Mouse (Mus musculus) G1E-ER4 (cell line): ENCODE results near the gene Orc1. TPM values are rescaled to one million over a fixed set of nuclear protein-coding genes. Genes with fewer than 3 reads are reported as not detected.

Experiments
- GATA1 ChIP-seq: IDR thresholded peaks from one replicate; pipeline ENCODE4 v1.8.0; 2012; ENCODE audit warnings: low read length, inconsistent platforms
- polyA plus RNA-seq: library from polyadenylated mRNA; stranded (reverse); fragments of >175 nt; gene quantifications from 2 replicates; pipeline ENCODE4 v1.2.3, GENCODE M21; 2012

Gene Orc1
- polyA plus RNA-seq: 14.8 and 19.8 TPM in 2 replicates

- TF ChIP-seq GATA1: no peak
Measured at GRCm38 (mm10) chr4:108578840-108579742, at the start of gene Orc1, which contains the start of gene Prpf38a. Orc1 (plus strand) TSS chr4:108579423. Prpf38a (minus strand) TSS chr4:108579336.

- no peak for TF ChIP-seq GATA1
Measured at GRCm38 (mm10) chr4:108539701-108540100, 39.5 kb upstream of the Orc1 start.

- no peak for TF ChIP-seq GATA1
Measured at GRCm38 (mm10) chr4:108565026-108565425, 14.2 kb upstream of the Orc1 start.

DNA sequence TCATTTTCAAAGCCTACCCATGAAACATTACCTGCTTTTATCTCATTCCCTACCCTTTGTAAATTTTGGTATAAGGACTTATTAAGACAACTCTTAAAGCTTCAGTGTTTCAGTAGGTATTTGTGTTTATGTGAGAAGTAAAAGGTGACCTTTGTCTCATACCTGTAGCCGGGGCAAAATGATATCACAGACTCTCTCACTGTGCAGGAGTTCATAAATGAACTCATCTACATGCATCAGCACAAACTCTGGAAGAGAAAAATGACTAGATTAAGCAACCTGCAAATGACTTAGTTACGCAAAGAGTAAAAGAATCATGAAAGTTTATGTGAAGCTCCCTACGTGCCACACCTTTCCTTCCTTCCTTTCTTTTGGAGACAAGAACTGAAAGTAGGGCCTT lies 6.6 kb upstream of the Orc1 start:
- no peak for TF ChIP-seq GATA1

DNA sequence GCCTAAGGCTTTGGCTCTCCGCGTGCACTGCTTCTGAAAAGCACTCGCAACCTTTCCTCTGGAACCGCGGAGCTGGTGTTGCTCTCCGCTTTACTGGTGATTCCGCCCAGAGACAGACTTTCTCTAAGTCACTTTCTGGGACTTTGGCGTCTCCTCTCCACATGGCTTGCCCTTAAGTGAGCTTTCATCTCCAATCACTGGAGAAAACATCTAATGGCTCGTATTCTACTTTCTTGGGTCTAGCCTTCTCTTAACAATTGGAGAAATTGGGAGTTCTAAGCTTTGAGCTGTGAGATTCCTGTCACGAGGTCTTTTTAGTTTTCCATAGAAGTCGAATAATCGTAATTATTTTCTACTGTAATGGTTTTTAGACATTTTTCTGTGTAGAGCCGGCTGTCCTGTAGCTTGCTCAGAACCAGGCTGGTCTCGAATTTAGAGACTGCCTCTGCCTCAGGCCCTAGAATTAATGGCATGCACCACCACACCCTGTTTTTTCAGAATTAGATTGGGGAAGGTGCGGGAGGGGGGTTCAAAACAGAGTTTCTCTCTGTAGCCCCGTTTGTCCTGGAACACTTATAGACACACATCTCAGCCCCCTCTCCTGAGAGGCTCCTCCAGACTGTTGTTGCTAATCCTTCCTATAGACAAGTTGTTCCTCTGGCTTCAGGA lies 654 bp downstream of the Orc1 start:
- no peak for TF ChIP-seq GATA1

DNA sequence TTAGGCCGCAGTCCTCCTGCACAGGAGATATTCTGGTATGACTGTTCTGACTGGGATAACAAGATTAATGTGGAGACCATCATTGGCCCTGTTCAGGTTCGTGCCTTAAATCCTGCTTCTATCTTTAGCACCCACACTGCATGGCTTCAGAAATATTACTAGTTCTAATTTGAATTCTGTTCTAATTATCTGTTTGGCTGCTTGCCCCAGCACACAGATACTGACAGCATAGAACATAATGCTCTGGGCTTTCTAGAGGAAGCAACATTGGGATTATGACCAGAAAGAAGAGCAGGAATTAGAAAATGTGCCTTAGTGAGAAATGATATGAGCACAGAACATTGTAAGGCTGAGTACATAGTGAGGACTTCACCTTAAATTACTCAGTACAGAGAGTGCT lies 14.2 kb downstream of the Orc1 start:
- TF ChIP-seq GATA1: no peak

- no peak for TF ChIP-seq GATA1
Measured at GRCm38 (mm10) chr4:108595785-108596184, 16.6 kb downstream of the Orc1 start.

DNA sequence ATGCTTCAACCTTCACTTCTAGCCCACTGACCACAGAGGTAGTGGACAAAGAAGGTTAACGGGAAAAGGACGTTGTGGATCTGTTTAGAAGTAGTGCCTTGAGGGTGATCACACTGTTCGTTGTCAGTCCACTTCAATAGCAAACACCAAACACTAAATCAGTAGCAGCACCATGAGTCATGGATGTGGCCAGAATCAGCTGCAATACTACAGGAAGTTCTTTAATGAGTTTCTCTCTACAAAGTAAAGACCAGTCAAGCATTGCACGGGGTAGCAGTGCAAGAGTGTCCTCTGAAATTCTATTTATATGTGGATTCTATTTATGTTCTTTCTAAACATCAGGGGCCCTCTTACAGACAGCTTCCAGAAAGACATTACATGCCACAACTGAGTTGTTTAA lies 19.1 kb downstream of the Orc1 start:
- TF ChIP-seq GATA1: no peak

- TF ChIP-seq GATA1: no peak
Measured at GRCm38 (mm10) chr4:108601870-108602269, 22.6 kb downstream of the Orc1 start.

GRCm38 (mm10) chr4:108608651-108609050 lies 29.4 kb downstream of the Orc1 start:
- TF ChIP-seq GATA1: no peak

DNA sequence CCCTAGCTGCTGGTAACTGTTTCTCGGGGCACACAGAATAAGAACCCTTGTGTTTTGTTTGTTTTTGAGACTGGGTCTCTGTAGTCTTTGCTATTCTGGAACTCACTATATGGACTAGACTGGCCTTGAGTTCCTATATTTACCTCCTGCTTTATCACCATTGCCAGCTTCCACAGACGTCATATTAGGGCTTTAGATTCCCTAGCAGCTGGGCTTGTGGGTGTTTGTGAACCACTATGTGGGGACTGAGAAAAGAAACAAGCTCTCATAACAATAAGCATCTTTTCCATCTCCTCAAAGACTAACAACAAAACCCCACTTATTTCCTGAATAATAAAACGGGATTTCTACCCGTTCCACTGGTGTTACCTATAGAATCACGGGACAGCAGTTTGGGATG lies 31.7 kb downstream of the Orc1 start:
- TF ChIP-seq GATA1: no peak

DNA sequence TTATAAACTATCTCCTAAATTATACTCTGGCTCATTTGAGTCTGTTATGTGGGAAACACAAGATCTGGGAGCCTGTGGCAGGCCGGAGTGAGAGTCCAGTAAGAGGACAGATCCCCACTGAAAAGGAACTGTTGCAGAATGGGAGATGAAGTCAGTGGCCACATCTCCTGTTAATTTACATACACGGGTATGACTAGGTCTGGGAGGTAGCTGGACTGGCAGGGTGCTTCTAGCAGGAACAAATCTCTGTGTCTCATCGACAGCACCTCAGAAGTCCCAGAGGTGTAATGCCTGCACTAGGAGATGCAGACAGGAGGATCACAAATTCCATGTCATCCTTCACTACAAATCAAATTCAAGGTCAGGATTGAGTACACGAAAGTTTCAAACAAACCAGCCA lies 39.4 kb downstream of the Orc1 start:
- no peak for TF ChIP-seq GATA1

- no peak for TF ChIP-seq GATA1
Measured at GRCm38 (mm10) chr4:108619165-108619564, 39.9 kb downstream of the Orc1 start.

GRCm38 (mm10) chr4:108619587-108620341 lies 40.5 kb downstream of the Orc1 start, which contains the start of gene Cc2d1b:
Cc2d1b (plus strand) TSS chr4:108619940.
- TF ChIP-seq GATA1: no peak

- no peak for TF ChIP-seq GATA1
Measured at GRCm38 (mm10) chr4:108620536-108620935, 41.3 kb downstream of the Orc1 start.

- no peak for TF ChIP-seq GATA1
Measured at GRCm38 (mm10) chr4:108621504-108621903, 42.3 kb downstream of the Orc1 start.
